Mouse (Mus musculus): Measurements from ENCODE around the gene Sash1.

- TF ChIP-seq GATA1 (IDR thresholded peaks at IDR 0.05; ENCODE audit: borderline replicate concordance, low read length) (no peak), CTCF (IDR thresholded peaks at IDR 0.05; ENCODE audit: low read depth, low read length) (no peak), GATA2 (IDR thresholded peaks at IDR 0.05; ENCODE audit: borderline replicate concordance, low read depth, low read length) (no peak), TAL1 (conservative IDR thresholded peaks at IDR 0.05; ENCODE audit: low read depth, low read length) (no peak), POLR2AphosphoS5 (IDR thresholded peaks at IDR 0.05; ENCODE audit: insufficient replicate concordance, low read depth, low read length) (no peak)
Observed at GRCm38 (mm10) chr10:8779842-8780241, 106.0 kb downstream of the Sash1 start.

Data from G1E (cell line).